Mouse (Mus musculus): ENCODE measurements at regions not wholly inside any gene's neighbourhood (a gene's known extent, or its start where the extent isn't known, plus 50 kb on each side); places are given as distances from the start of the nearest gene placed in this dataset.

DNA sequence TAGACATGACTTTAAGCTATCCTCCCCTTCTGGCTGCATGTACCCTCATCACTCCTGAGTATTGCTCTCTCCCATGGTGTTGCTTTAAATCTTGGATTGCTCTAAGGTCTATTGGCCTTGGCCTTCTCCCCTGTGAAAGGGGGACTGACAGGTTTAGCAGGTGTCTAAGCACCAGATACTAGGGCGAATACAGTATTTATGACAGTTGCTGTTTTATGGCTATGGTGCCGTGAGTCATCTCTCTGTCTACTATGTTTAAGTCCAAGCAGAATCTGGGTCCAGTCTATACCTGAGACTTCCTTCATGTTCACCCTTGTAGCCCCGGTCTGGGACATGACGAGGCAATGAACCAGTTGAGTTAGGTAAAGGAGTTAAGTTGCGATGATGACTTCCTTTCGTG, 212.3 kb upstream of the Id2 start:
- 99% methylated on average over 6 of the region's 6 CpGs for WGBS
- Histone ChIP-seq H3K27ac (ENCODE audit: insufficient read depth, low read length) (no peak overlapping the region), H3K4me3 (replicated peaks; ENCODE audit: insufficient read depth, low read depth, low read length) (no peak overlapping the region), H3K4me1 (ENCODE audit: control insufficient read depth, insufficient read depth, low read length) (no peaks in the 10 kb centered on the region), H3K27me3 (ENCODE audit: control insufficient read depth, insufficient read depth, low read length) (no peaks in the 10 kb centered on the region)
- no peak for TF ChIP-seq CTCF (IDR thresholded peaks at IDR 0.05; ENCODE audit: borderline replicate concordance, insufficient read depth, low read depth, low read length)
- TF ChIP-seq POLR2A (IDR thresholded peaks at IDR 0.05; ENCODE audit: borderline replicate concordance, insufficient read depth, low read length) = no peak
- no peak for DNase-seq

DNA sequence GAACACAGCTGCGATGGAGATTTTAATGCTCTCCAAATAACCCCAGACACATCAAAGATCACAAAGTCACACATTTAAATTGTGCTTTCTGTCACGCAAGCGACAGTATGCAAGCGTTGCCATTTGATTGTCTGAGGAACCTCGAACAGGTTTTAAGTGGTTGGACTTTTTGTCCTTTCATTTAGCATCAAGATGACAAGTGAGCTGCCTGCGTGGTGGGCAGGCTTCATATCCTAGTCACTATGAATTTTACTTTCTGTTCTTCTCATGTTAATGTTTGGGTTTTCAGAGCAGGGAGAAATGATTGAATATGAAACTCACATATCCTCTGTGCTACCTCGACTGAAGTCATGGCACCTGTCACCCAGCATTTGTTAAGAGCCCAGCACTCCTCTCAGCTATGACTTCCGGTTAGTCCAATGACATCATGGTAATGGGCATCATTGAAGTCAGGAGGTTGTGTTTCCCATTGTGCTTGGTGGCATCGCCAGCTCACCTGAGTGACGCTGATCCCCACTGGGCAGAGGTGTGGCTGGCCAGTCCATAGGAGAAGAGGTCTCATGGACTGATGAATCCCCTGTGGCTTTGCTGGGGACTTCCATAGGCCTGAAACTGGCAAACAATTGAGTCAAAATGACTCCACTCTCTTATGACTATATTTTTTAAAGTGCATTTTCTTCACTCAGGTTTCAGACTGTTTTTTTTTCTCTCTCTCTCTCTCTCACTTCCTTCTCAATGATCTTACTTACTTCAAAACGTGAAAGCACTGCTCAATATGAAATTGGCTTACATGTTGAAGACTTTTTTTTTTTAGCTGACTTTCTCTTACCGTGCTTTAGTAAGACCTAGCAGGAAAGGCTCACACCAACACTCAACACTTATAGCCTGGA, 209.1 kb upstream of the Id2 start:
- no peak for DNase-seq
- no peaks in the 10 kb centered on the region; the same call in 1 of the 2 replicates for H3K4me1 ChIP-seq (ENCODE audit: control insufficient read depth, insufficient read depth, low read length)
- H3K27me3 ChIP-seq (ENCODE audit: control insufficient read depth, insufficient read depth, low read length) = no peaks in the 10 kb centered on the region
- WGBS = 91% methylated on average over 12 of the region's 12 CpGs
- TF ChIP-seq POLR2A (IDR thresholded peaks at IDR 0.05; ENCODE audit: borderline replicate concordance, insufficient read depth, low read length) (no peak), CTCF (IDR thresholded peaks at IDR 0.05; ENCODE audit: borderline replicate concordance, insufficient read depth, low read depth, low read length) (no peak)
- H3K27ac ChIP-seq (ENCODE audit: insufficient read depth, low read length) = no peak overlapping the region
- no peak overlapping the region for H3K4me3 ChIP-seq (replicated peaks; ENCODE audit: insufficient read depth, low read depth, low read length)

DNA sequence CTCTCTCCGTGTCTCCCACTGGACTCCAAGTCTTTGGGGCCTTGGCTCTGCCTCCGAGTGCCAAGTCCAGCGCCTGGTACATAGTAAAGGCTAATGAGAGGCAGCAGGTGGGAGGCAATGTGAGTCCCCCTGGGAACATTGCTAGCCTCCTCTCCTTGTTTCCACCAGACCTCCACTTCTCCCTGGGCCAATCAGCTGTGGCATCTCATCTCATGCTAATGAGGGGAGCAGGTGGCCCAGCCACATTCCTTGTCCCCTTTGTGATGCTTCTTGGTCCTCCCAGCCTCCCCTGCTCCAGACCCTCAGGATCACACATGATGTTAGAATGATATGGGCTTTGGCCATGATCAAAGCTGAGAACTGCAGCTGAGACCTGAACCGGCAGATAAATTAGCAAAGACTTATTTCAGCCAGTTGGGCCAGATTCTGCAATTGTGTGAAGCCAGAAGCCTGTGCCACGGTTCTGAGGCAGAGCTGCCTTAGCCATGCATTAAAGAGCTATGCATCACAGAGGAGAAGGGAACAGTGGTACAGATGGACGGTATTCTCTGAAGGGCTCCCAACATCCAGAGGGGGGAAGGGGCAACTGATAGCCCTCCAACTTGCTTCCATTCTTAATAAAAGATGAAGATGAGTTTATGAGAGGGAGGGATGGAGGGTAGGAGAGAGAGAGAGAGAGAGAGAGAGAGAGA, 208.0 kb upstream of the Id2 start:
- no peak overlapping the region for H3K27ac ChIP-seq (ENCODE audit: insufficient read depth, low read length)
- 52% methylated on average over 6 of the region's 6 CpGs for WGBS
- no peaks in the 10 kb centered on the region for H3K27me3 ChIP-seq (ENCODE audit: control insufficient read depth, insufficient read depth, low read length)
- TF ChIP-seq POLR2A (IDR thresholded peaks at IDR 0.05; ENCODE audit: borderline replicate concordance, insufficient read depth, low read length) (no peak), CTCF (IDR thresholded peaks at IDR 0.05; ENCODE audit: borderline replicate concordance, insufficient read depth, low read depth, low read length) (no peak)
- no peak for DNase-seq
- no peak overlapping the region for H3K4me3 ChIP-seq (replicated peaks; ENCODE audit: insufficient read depth, low read depth, low read length)
- no peaks in the 10 kb centered on the region; the same call in 1 of the 2 replicates for H3K4me1 ChIP-seq (ENCODE audit: control insufficient read depth, insufficient read depth, low read length)

- H3K4me3 ChIP-seq (replicated peaks; ENCODE audit: insufficient read depth, low read depth, low read length) = no peak overlapping the region
- H3K27ac ChIP-seq (ENCODE audit: insufficient read depth, low read length) = no peak overlapping the region
- WGBS = 48% methylated on average over 7 of the region's 7 CpGs
- H3K4me1 ChIP-seq (ENCODE audit: control insufficient read depth, insufficient read depth, low read length) = no peaks in the 10 kb centered on the region; the same call in 1 of the 2 replicates
- DNase-seq = no peak
- no peaks in the 10 kb centered on the region for H3K27me3 ChIP-seq (ENCODE audit: control insufficient read depth, insufficient read depth, low read length)
- TF ChIP-seq CTCF (IDR thresholded peaks at IDR 0.05; ENCODE audit: borderline replicate concordance, insufficient read depth, low read depth, low read length) (no peak), POLR2A (IDR thresholded peaks at IDR 0.05; ENCODE audit: borderline replicate concordance, insufficient read depth, low read length) (no peak)
Measured at GRCm38 (mm10) chr12:25303500-25304050, 206.6 kb upstream of the Id2 start.

- no peak for TF ChIP-seq CTCF (IDR thresholded peaks at IDR 0.05; ENCODE audit: borderline replicate concordance, insufficient read depth, low read depth, low read length)
- no peak for TF ChIP-seq POLR2A (IDR thresholded peaks at IDR 0.05; ENCODE audit: borderline replicate concordance, insufficient read depth, low read length)
- H3K27ac ChIP-seq (ENCODE audit: insufficient read depth, low read length) = no peak overlapping the region
- H3K4me3 ChIP-seq (replicated peaks; ENCODE audit: insufficient read depth, low read depth, low read length) = no peak overlapping the region
- H3K27me3 ChIP-seq (ENCODE audit: control insufficient read depth, insufficient read depth, low read length) = no peaks in the 10 kb centered on the region
- no peaks in the 10 kb centered on the region; the same call in 1 of the 2 replicates for H3K4me1 ChIP-seq (ENCODE audit: control insufficient read depth, insufficient read depth, low read length)
- DNase-seq = no peak
- WGBS = 86% methylated on average over 9 of the region's 9 CpGs
Measured at GRCm38 (mm10) chr12:25300804-25301390, 204.0 kb upstream of the Id2 start.

GRCm38 (mm10) chr12:25299603-25300471, 202.9 kb upstream of the Id2 start:
- Histone ChIP-seq H3K4me1 (ENCODE audit: control insufficient read depth, insufficient read depth, low read length) (no peaks in the 10 kb centered on the region; the same call in 1 of the 2 replicates), H3K27me3 (ENCODE audit: control insufficient read depth, insufficient read depth, low read length) (no peaks in the 10 kb centered on the region), H3K27ac (ENCODE audit: insufficient read depth, low read length) (no peak overlapping the region), H3K4me3 (replicated peaks; ENCODE audit: insufficient read depth, low read depth, low read length) (no peak overlapping the region)
- DNase-seq = no peak
- WGBS = 83% methylated on average over 11 of the region's 11 CpGs
- TF ChIP-seq CTCF (IDR thresholded peaks at IDR 0.05; ENCODE audit: borderline replicate concordance, insufficient read depth, low read depth, low read length) = no peak
- no peak for TF ChIP-seq POLR2A (IDR thresholded peaks at IDR 0.05; ENCODE audit: borderline replicate concordance, insufficient read depth, low read length)

DNA sequence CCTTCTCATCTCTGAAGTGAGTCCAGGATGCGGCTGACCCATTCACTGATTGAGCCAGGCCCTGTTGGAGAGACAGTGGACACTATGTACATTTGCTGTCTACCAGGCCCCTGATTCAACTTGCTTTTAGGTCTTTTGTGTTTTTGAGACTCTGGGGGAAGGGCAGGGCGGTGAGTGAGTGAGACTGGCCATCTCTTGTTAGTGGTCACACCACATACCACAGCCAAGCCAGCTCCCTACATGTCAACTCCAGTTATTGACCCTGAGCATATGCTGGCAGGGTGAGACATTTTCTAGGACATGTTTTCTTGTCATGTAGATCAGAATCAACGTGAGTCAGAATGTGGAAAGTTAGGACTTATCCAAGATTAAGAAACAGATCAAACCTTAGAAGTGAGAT, 201.8 kb upstream of the Id2 start:
- Histone ChIP-seq H3K27me3 (ENCODE audit: control insufficient read depth, insufficient read depth, low read length) (no peaks in the 10 kb centered on the region), H3K27ac (ENCODE audit: insufficient read depth, low read length) (no peak overlapping the region), H3K4me3 (replicated peaks; ENCODE audit: insufficient read depth, low read depth, low read length) (no peak overlapping the region), H3K4me1 (ENCODE audit: control insufficient read depth, insufficient read depth, low read length) (no peaks in the 10 kb centered on the region; the same call in 1 of the 2 replicates)
- no peak for DNase-seq
- TF ChIP-seq POLR2A (IDR thresholded peaks at IDR 0.05; ENCODE audit: borderline replicate concordance, insufficient read depth, low read length) = no peak
- no peak for TF ChIP-seq CTCF (IDR thresholded peaks at IDR 0.05; ENCODE audit: borderline replicate concordance, insufficient read depth, low read depth, low read length)
- WGBS = 92% methylated on average over 3 of the region's 3 CpGs
